Mouse (Mus musculus) heart, embryonic 16.5 days (tissue): Measurements from ENCODE around the gene Tll2. TPM values are rescaled to one million over a fixed set of nuclear protein-coding genes. Genes with fewer than 3 reads are reported as not detected.

Experiments used
- ATAC-seq: fragments of 200-750 bp; cut with Nextera tagmentation; replicated peaks from 2 replicates; pipeline ENCODE4 v1.8.0; 2017; ENCODE audit warnings: moderate number of reproducible peaks; ENCODE audit not compliant: insufficient read depth, low FRiP score; ENCODE audit errors: extremely low read depth
- H3K27ac ChIP-seq: fragments of 300-500 bp; sonication (generic); 2 replicates; pipeline ENCODE4 v1.5.1; 2014; ENCODE audit warnings: mild to moderate bottlenecking, low read length, control low read depth, moderate library complexity
- H3K27me3 ChIP-seq: fragments of 300-500 bp; sonication (generic); 2 replicates; pipeline ENCODE4 v1.6.1; 2014; ENCODE audit warnings: low read length, mixed read lengths; ENCODE audit not compliant: control insufficient read depth, insufficient read depth
- H3K36me3 ChIP-seq: fragments of 300-500 bp; sonication (generic); 2 replicates; pipeline ENCODE4 v1.6.1; 2014; ENCODE audit not compliant: control insufficient read depth, insufficient read depth
- H3K4me1 ChIP-seq: fragments of 300-500 bp; sonication (generic); 2 replicates; pipeline ENCODE4 v1.6.1; 2014; ENCODE audit warnings: low read length, mixed read lengths; ENCODE audit not compliant: control insufficient read depth, insufficient read depth
- H3K4me2 ChIP-seq: fragments of 300-500 bp; sonication (generic); 2 replicates; pipeline ENCODE4 v1.6.1; 2014; ENCODE audit warnings: low read depth, mild to moderate bottlenecking, control low read depth, low read length
- H3K4me3 ChIP-seq: fragments of 300-500 bp; sonication (generic); 2 replicates; pipeline ENCODE4 v1.5.1; 2014; ENCODE audit warnings: mild to moderate bottlenecking, control low read depth, low read length
- H3K9ac ChIP-seq: fragments of 300-500 bp; sonication (generic); 2 replicates; pipeline ENCODE4 v1.6.1; 2014; ENCODE audit warnings: low read length, control low read depth
- H3K9me3 ChIP-seq: fragments of 300-500 bp; sonication (generic); replicated peaks from 2 replicates; pipeline ENCODE4 v1.6.1; 2016; ENCODE audit warnings: low read length; ENCODE audit not compliant: control insufficient read depth
- WGBS: fragments of 180-500 bp; shearing (Covaris S2); extraction: QIAGEN DNeasy Blood & Tissue Kit; methylation state at CpG from one replicate; pipeline ENCODE4 v1.1.7; 2014; 5-methylcytosine and 5-hydroxymethylcytosine counted together
- polyA plus RNA-seq: library from polyadenylated mRNA; unstranded; fragments of >200 nt; fragmentation: Nextera tagmentation; extraction: Ambion mirVana; gene quantifications from 2 replicates; pipeline ENCODE4 v1.2.1, GENCODE M21; 2015

The Tll2 gene
- polyA plus RNA-seq, 1 experiment from 2014 or later: 0.20 TPM

GRCm38 (mm10) chr19:41109991-41110390 is 96.6 kb downstream of the Tll2 start:
- no peaks in the 10 kb centered on the region for H3K4me1 ChIP-seq
- H3K9me3 ChIP-seq: no peaks in the 10 kb centered on the region
- no peaks in the 10 kb centered on the region for H3K36me3 ChIP-seq
- peaks cover 4% of the 10 kb centered on the region; the same call in 1 of the 2 replicates for H3K27me3 ChIP-seq
- ATAC-seq: no peak
- no peak overlapping the region for H3K4me3 ChIP-seq
- no peak overlapping the region for H3K27ac ChIP-seq
- no peak overlapping the region for H3K9ac ChIP-seq
- H3K4me2 ChIP-seq: no peak overlapping the region
- 38% methylated on average over 5 of the region's 5 CpGs for WGBS

DNA sequence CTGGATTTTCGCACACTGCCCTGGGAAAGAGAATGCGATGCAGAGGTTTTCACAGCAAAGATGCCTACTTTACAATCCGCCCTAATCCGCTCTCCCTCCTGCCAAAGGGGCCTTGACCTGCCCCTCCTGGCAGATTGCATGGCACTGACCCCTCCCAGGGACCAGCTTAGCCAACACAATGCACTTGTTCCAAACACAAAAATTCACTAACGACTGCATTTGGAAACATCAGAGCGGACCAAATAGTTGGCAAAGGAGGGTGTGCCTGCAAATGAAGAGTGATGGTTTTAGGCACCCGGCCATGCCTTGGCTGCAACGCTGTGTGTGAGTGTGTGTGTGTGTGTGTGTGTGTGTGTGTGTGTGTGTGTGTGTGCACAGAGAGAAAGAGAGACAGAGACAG is 97.1 kb downstream of the Tll2 start:
- Histone ChIP-seq H3K4me1 (no peaks in the 10 kb centered on the region), H3K36me3 (no peaks in the 10 kb centered on the region), H3K27ac (no peak overlapping the region), H3K4me2 (no peak overlapping the region), H3K4me3 (no peak overlapping the region), H3K9ac (no peak overlapping the region), H3K9me3 (no peaks in the 10 kb centered on the region), H3K27me3 (peaks cover 4% of the 10 kb centered on the region; the same call in 1 of the 2 replicates)
- no peak for ATAC-seq
- WGBS: 71% methylated on average over 8 of the region's 8 CpGs

GRCm38 (mm10) chr19:41108666-41109065 is 98.0 kb downstream of the Tll2 start:
- H3K9ac ChIP-seq: no peak overlapping the region
- 80% methylated on average over 7 of the region's 7 CpGs for WGBS
- ATAC-seq: no peak
- H3K4me2 ChIP-seq: no peak overlapping the region
- H3K4me1 ChIP-seq: no peaks in the 10 kb centered on the region
- H3K27ac ChIP-seq: no peak overlapping the region
- no peak overlapping the region for H3K4me3 ChIP-seq
- no peaks in the 10 kb centered on the region for H3K9me3 ChIP-seq
- H3K36me3 ChIP-seq: no peaks in the 10 kb centered on the region
- peaks cover 4% of the 10 kb centered on the region; the same call in 1 of the 2 replicates for H3K27me3 ChIP-seq

DNA sequence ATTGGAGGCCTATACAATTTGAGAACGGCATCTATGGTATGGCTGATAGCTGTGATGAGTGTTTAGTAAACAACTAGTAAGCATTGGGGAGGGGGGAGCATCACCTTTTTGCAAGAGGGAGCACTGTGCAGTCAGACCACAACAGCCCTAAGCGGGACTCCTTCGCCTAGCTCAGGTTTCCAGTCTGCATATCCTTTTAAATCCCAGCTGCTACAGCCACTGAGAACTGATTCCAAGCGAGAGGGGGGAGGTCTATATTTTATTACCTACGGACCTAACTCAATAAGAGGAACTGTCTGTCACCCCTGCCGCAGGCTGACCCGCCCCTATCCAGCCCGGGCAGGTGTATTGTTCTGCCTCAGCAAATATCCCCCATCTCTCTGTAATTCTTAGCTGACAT is 99.1 kb downstream of the Tll2 start:
- ATAC-seq: no peak
- Histone ChIP-seq H3K4me3 (no peak overlapping the region), H3K9me3 (no peaks in the 10 kb centered on the region), H3K4me1 (no peaks in the 10 kb centered on the region), H3K36me3 (no peaks in the 10 kb centered on the region), H3K9ac (no peak overlapping the region), H3K27me3 (peaks cover 4% of the 10 kb centered on the region; the same call in 1 of the 2 replicates), H3K4me2 (no peak overlapping the region), H3K27ac (no peak overlapping the region)
- WGBS: 75% methylated on average over 8 of the region's 8 CpGs

- H3K36me3 ChIP-seq: no peaks in the 10 kb centered on the region
- H3K4me1 ChIP-seq: no peaks in the 10 kb centered on the region
- H3K9me3 ChIP-seq: no peaks in the 10 kb centered on the region
- H3K9ac ChIP-seq: no peak overlapping the region
- no peak overlapping the region for H3K27ac ChIP-seq
- H3K4me2 ChIP-seq: no peak overlapping the region
- no peak for ATAC-seq
- no peak overlapping the region for H3K4me3 ChIP-seq
- 47% methylated on average over 8 of the region's 8 CpGs for WGBS
- peaks cover 4% of the 10 kb centered on the region; the same call in 1 of the 2 replicates for H3K27me3 ChIP-seq
These were observed 101.7 kb downstream of the Tll2 start for GRCm38 (mm10) chr19:41104922-41105321.

DNA sequence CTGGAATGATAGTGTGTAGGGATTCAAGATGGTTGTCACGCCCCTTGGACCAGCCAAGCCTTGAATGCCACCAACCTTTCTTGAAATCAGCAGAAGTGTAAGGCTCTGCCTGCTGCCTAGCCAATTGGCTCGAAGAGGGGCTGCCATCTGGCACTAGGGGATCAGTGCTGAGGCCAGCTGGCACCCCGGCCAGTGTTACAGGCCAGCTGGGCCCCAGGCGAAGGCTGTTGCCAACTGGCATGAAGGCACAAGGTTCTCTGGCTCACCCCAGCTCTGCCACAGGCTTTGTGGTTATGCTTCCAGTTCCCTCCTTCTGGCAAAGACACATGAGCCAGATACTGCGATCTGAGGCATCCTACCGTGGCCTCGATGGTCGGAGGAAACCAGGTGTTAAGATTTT is 105.2 kb downstream of the Tll2 start:
- Histone ChIP-seq H3K4me3 (no peak overlapping the region), H3K4me2 (no peak overlapping the region), H3K27ac (no peak overlapping the region), H3K9me3 (no peaks in the 10 kb centered on the region), H3K27me3 (peaks cover 4% of the 10 kb centered on the region; the same call in 1 of the 2 replicates), H3K4me1 (no peaks in the 10 kb centered on the region), H3K36me3 (no peaks in the 10 kb centered on the region), H3K9ac (no peak overlapping the region)
- ATAC-seq: no peak
- 79% methylated on average over 8 of the region's 8 CpGs for WGBS

- Histone ChIP-seq H3K27me3 (peaks cover 2% of the 10 kb centered on the region; the same call in 1 of the 2 replicates), H3K4me3 (no peak overlapping the region), H3K27ac (no peak overlapping the region), H3K4me2 (no peak overlapping the region), H3K9ac (no peak overlapping the region), H3K9me3 (no peaks in the 10 kb centered on the region), H3K4me1 (no peaks in the 10 kb centered on the region), H3K36me3 (no peaks in the 10 kb centered on the region)
- WGBS: 86% methylated on average over 7 of the region's 7 CpGs
- no peak for ATAC-seq
These were observed 105.8 kb downstream of the Tll2 start for GRCm38 (mm10) chr19:41100863-41101262.

- Histone ChIP-seq H3K27me3 (no peaks in the 10 kb centered on the region; the same call in 1 of the 2 replicates), H3K36me3 (no peaks in the 10 kb centered on the region), H3K4me3 (no peak overlapping the region), H3K27ac (no peak overlapping the region), H3K9me3 (no peaks in the 10 kb centered on the region), H3K4me2 (no peak overlapping the region), H3K4me1 (no peaks in the 10 kb centered on the region), H3K9ac (no peak overlapping the region)
- 54% methylated on average over 4 of the region's 4 CpGs for WGBS
- no peak for ATAC-seq
These were observed 109.6 kb downstream of the Tll2 start for GRCm38 (mm10) chr19:41097038-41097437.

DNA sequence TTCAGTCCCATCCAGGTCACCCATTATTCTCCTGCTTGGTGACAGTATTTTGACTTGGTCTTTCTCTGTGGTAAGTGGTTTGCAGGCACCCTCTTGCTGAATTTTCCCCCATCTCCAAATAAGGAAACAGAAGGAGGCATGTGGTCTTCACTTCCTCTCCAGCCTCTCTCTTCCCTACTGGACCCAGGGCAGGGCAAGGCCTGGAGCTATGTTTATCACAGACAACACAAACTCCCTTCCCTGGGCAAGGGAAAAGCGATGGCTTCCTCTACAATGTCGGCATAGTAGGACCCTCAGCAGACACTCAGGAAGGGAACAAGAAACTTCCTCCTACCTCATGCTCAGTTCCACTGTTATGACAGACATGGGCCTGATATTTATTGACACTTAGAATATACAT is 114.7 kb downstream of the Tll2 start:
- H3K4me3 ChIP-seq: no peak overlapping the region
- no peaks in the 10 kb centered on the region for H3K9me3 ChIP-seq
- no peaks in the 10 kb centered on the region for H3K36me3 ChIP-seq
- no peak overlapping the region for H3K4me2 ChIP-seq
- WGBS: 45% methylated on average over 2 of the region's 2 CpGs
- no peak for ATAC-seq
- H3K27me3 ChIP-seq: peaks cover 3% of the 10 kb centered on the region; the same call in 1 of the 2 replicates
- H3K9ac ChIP-seq: no peak overlapping the region
- H3K27ac ChIP-seq: no peak overlapping the region
- no peaks in the 10 kb centered on the region for H3K4me1 ChIP-seq
